Mouse (Mus musculus) C2C12 (cell line): ENCODE measurements around the gene Frs2.

ENCODE experiments used
- CTCF ChIP-seq: IDR thresholded peaks from one replicate; pipeline ENCODE4 v1.5.1; 2011; ENCODE audit not compliant: control insufficient read depth, insufficient read depth, insufficient read length
- MYOD1 ChIP-seq: IDR thresholded peaks from one replicate; pipeline ENCODE4 v1.6.1; 2011; ENCODE audit warnings: low read depth; ENCODE audit not compliant: control insufficient read depth, insufficient read length

- TF ChIP-seq CTCF (peak; percentile 56), MYOD1 (peak; percentile 67)
Observed at GRCm38 (mm10) chr10:117033785-117034184, 114.5 kb downstream of the Frs2 start.
